In the genomic region with DNA sequence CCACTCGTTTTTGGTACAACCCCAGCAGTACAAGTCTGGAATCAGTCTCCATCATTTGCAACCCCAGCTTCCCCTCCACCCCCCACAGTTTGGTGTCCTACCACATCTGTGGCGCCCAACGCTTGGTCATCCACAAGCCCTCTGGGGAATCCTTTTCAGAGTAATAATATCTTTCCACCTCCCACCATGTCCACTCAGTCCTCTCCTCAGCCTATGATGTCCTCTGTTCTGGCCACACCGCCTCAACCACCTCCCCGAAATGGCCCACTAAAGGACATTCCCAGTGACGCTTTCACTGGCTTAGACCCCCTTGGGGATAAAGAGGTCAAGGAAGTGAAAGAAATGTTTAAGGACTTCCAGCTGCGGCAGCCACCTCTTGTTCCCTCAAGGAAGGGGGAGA, we compare ENCODE assay signal across 18 mouse cellular contexts. TPM values are rescaled to one million over a fixed set of nuclear protein-coding genes. Genes with fewer than 3 reads are reported as not detected.
"Had no signal": no experiment of that assay in that cellular context is flagged by ENCODE, and none has a peak within 500 bp of the region (broad histone marks: within the 10 kb centered on the region; RNA-seq: fewer than 3 reads in every experiment).

No protein-coding gene starts in this region.

- H3K36me3 ChIP-seq: midbrain, embryonic 13.5 days; midbrain, embryonic 15.5 days; neural tube, embryonic 12.5 days had no signal

- H3K9me3 ChIP-seq: lung, embryonic 15.5 days; midbrain, embryonic 15.5 days; neural tube, embryonic 12.5 days had no signal

- H3K27ac ChIP-seq: lung, embryonic 15.5 days; macrophage; midbrain, embryonic 13.5 days; midbrain, embryonic 15.5 days; neural tube, embryonic 12.5 days had no signal

- ATAC-seq: lung, postnatal 0 days; midbrain, embryonic 13.5 days; midbrain, embryonic 15.5 days had no signal

- H3K4me1 ChIP-seq: midbrain, embryonic 13.5 days; midbrain, embryonic 15.5 days; neural tube, embryonic 12.5 days had no signal

- H3K4me2 ChIP-seq: lung, embryonic 15.5 days; midbrain, embryonic 11.5 days; midbrain, embryonic 13.5 days; midbrain, embryonic 15.5 days; neural tube, embryonic 12.5 days had no signal

- H3K27me3 ChIP-seq: lung, embryonic 15.5 days; midbrain, embryonic 13.5 days; midbrain, embryonic 15.5 days; neural tube, embryonic 12.5 days had no signal

- H3K9ac ChIP-seq: lung, embryonic 15.5 days; midbrain, embryonic 13.5 days; midbrain, embryonic 15.5 days; neural tube, embryonic 12.5 days had no signal

- H3K4me3 ChIP-seq: lung, embryonic 15.5 days; megakaryocyte, embryonic 14.5 days; midbrain, embryonic 13.5 days; midbrain, embryonic 15.5 days; neural tube, embryonic 12.5 days had no signal

- DNase-seq: right cerebral cortex, postnatal 14 days; thymus, adult 18-20 months had no signal

RNA-seq across cellular contexts. Expression of gene C9, which starts 9.8 kb away (rescaled TPM):
- total RNA-seq: megakaryocyte progenitor cell, adult 5-6 weeks; midbrain, postnatal 0 days; monocyte, adult 5-6 weeks; neutrophil, adult 5-6 weeks had no signal
- polyA plus RNA-seq: lung, embryonic 15.5 days; lung, postnatal 0 days; macrophage; midbrain, embryonic 11.5 days; midbrain, embryonic 13.5 days; midbrain, embryonic 15.5 days; midbrain, postnatal 0 days; neural tube, embryonic 12.5 days; neural tube, embryonic 14.5 days; small intestine, adult 2 months; stomach, embryonic 14.5 days; thymus, postnatal 0 days had no signal
